Mouse (Mus musculus) liver, embryonic 16.5 days (tissue): ENCODE results near the gene Gm44503. TPM values are rescaled to one million over a fixed set of nuclear protein-coding genes. Genes with fewer than 3 reads are reported as not detected.

Experiments used
- ATAC-seq: fragments of 200-750 bp; cut with Nextera tagmentation; 2 replicates; pipeline ENCODE4 v1.8.0; 2017; ENCODE audit warnings: low read depth, mild to moderate bottlenecking, moderate number of reproducible peaks, moderate library complexity
- H3K27ac ChIP-seq: fragments of 300-500 bp; sonication (generic); 2 replicates; pipeline ENCODE4 v1.5.1; 2014; ENCODE audit warnings: mild to moderate bottlenecking, low read length
- H3K27me3 ChIP-seq: fragments of 300-500 bp; sonication (generic); 2 replicates; pipeline ENCODE4 v1.6.1; 2014; ENCODE audit warnings: low read depth, low read length, mixed read lengths; ENCODE audit not compliant: control insufficient read depth, insufficient read depth
- H3K36me3 ChIP-seq: fragments of 300-500 bp; sonication (generic); 2 replicates; pipeline ENCODE4 v1.6.1; 2014; ENCODE audit warnings: mild to moderate bottlenecking; ENCODE audit not compliant: control insufficient read depth, insufficient read depth
- H3K4me1 ChIP-seq: fragments of 300-500 bp; sonication (generic); 2 replicates; pipeline ENCODE4 v1.6.1; 2014; ENCODE audit warnings: low read depth, low read length, mixed read lengths; ENCODE audit not compliant: control insufficient read depth
- H3K4me2 ChIP-seq: fragments of 300-500 bp; sonication (generic); 2 replicates; pipeline ENCODE4 v1.6.1; 2014; ENCODE audit warnings: low read depth, low read length, mixed read lengths
- H3K4me3 ChIP-seq: fragments of 300-500 bp; sonication (generic); 2 replicates; pipeline ENCODE4 v1.5.1; 2014; ENCODE audit warnings: low read depth, mild to moderate bottlenecking, low read length
- H3K9ac ChIP-seq: fragments of 300-500 bp; sonication (generic); 2 replicates; pipeline ENCODE4 v1.6.1; 2014; ENCODE audit warnings: low read depth, low read length
- H3K9me3 ChIP-seq: fragments of 300-500 bp; sonication (generic); replicated peaks from 2 replicates; pipeline ENCODE4 v1.6.1; 2016; ENCODE audit warnings: low read length; ENCODE audit not compliant: control insufficient read depth
- WGBS: fragments of 180-500 bp; shearing (Covaris S2); extraction: QIAGEN DNeasy Blood & Tissue Kit; methylation state at CpG from one replicate; pipeline ENCODE4 v1.1.7; 2014; ENCODE audit not compliant: insufficient replicate concordance; 5-methylcytosine and 5-hydroxymethylcytosine counted together
- polyA plus RNA-seq: library from polyadenylated mRNA; unstranded; fragments of >200 nt; fragmentation: Nextera tagmentation; extraction: Ambion mirVana; gene quantifications from 2 replicates; pipeline ENCODE4 v1.2.1, GENCODE M21; 2015

Gm44503 gene
- polyA plus RNA-seq, 1 experiment from 2014 or later: not detected

DNA sequence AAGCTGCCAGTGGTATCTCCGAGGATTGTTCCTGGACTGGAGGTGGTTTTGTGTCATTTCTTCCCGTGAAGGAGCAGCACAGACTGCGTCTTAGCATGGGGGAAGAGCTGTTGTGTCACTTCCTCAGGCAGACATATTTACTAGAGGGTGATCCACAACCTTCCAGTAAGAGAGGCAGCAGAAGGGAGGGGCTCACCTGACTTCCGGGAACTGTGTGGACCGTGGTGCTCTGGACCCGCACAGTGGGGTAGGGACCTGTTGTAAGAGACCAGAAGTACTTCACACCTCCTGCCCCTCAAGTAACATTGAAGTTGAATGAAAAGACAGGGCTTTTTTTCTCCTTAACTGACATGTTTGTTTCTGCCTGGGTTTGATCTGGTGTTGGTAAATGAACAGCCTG, 46.5 kb downstream of the Gm44503 start:
- Histone ChIP-seq H3K36me3 (no peaks in the 10 kb centered on the region; the same call in 1 of the 2 replicates), H3K4me1 (no peaks in the 10 kb centered on the region; the same call in 1 of the 2 replicates), H3K4me2 (no peak overlapping the region), H3K9ac (no peak overlapping the region), H3K9me3 (no peaks in the 10 kb centered on the region), H3K27me3 (no peaks in the 10 kb centered on the region), H3K4me3 (no peak overlapping the region), H3K27ac (no peak overlapping the region)
- no peak for ATAC-seq
- 76% methylated on average over 6 of the region's 6 CpGs for WGBS

DNA sequence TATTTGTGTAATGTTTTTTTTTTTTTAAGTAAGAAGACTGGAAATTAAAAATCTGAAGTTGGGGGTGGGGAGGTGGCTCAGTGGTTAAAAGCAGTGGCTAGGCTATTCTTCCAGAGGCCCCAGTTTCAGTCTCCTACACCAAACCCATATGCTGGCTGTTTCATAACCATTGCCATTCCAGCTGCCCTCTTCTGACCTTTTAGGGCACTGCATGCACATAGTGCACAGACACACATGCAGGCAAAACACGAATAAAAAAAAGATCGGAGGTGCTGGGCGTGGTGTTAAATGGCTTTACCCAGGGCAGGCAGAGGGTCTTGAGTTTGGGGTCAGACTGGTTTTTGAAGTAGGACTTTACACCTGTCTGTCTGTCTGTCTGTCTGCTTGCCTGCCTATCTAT, 47.5 kb downstream of the Gm44503 start:
- Histone ChIP-seq H3K27me3 (no peaks in the 10 kb centered on the region), H3K9me3 (no peaks in the 10 kb centered on the region), H3K9ac (no peak overlapping the region), H3K4me1 (no peaks in the 10 kb centered on the region; the same call in 1 of the 2 replicates), H3K36me3 (no peaks in the 10 kb centered on the region; the same call in 1 of the 2 replicates), H3K27ac (no peak overlapping the region), H3K4me3 (no peak overlapping the region), H3K4me2 (no peak overlapping the region)
- WGBS: 81% methylated on average over 3 of the region's 3 CpGs
- no peak for ATAC-seq

DNA sequence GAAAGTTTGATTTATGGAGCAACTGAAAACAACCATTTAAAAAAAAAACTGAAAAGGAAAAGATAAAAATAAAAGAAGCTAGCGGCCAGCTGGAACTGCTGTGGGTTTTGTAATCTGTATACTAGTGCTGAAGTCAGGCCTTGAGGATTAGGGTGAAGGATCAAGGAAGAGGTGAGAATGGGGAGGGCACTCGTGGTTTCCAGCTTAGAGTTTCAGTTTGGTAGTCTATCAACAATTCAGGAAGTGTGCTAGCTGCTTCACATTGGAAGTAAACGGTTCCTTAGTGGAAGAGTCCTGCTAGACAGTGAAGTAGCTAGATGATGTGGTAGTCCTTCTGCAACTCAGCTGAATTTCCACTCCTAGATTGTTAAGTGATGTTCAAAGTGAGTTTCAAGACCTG, 49.7 kb downstream of the Gm44503 start:
- H3K4me1 ChIP-seq: no peaks in the 10 kb centered on the region
- no peak overlapping the region for H3K9ac ChIP-seq
- H3K9me3 ChIP-seq: no peaks in the 10 kb centered on the region
- no peak overlapping the region for H3K4me2 ChIP-seq
- no peak overlapping the region for H3K27ac ChIP-seq
- peaks cover 3% of the 10 kb centered on the region for H3K36me3 ChIP-seq
- ATAC-seq: no peak
- no peak overlapping the region for H3K4me3 ChIP-seq
- WGBS: 33% methylated on average over 3 of the region's 3 CpGs
- H3K27me3 ChIP-seq: no peaks in the 10 kb centered on the region

DNA sequence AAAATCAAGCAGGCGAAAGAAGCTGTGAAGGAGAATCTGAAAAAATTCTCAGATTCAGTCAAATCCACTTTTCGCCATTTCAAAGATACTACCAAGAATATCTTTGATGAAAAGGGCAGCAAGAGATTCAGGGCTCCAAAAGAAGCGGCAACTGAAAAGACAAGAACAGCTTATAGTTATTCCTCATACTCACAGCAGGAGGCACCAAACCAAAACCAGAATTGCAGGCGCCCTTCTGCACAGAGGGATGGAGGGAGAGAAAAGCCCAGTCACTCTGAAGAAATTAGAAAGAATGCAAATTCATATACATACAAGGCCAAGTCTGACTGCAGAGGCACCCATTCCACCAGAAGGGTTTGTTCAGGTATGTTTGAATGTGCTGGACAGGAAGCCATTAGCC, 54.0 kb downstream of the Gm44503 start:
- ATAC-seq: no peak
- H3K4me3 ChIP-seq: no peak overlapping the region
- H3K4me2 ChIP-seq: no peak overlapping the region
- no peak overlapping the region for H3K9ac ChIP-seq
- H3K27ac ChIP-seq: no peak overlapping the region
- no peaks in the 10 kb centered on the region for H3K4me1 ChIP-seq
- 79% methylated on average over 4 of the region's 4 CpGs for WGBS
- no peaks in the 10 kb centered on the region for H3K9me3 ChIP-seq
- H3K36me3 ChIP-seq: peaks cover 10% of the 10 kb centered on the region
- H3K27me3 ChIP-seq: no peaks in the 10 kb centered on the region

DNA sequence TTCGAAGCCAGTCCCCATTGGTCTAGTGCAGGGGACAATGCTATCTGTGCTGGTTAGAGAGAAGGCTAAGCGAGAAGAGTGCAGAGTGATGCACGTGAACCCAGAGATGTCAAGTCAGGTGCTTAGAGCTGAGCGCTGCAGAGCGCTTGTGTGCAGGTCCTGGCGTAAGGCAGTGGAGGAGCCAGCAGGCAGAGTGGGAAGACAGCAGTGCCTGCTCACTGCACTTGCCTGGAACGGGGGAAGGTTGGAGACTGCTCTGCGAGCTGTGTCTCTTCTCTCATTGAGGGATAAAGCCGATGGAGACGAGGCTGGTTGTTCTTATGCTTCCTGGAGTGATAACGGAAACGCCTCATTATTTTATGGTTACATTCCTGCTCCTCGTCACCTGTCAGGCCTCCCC, 56.1 kb downstream of the Gm44503 start:
- Histone ChIP-seq H3K27me3 (no peaks in the 10 kb centered on the region), H3K4me1 (no peaks in the 10 kb centered on the region), H3K4me2 (no peak overlapping the region), H3K36me3 (peaks cover 10% of the 10 kb centered on the region), H3K4me3 (no peak overlapping the region), H3K27ac (no peak overlapping the region), H3K9ac (no peak overlapping the region), H3K9me3 (no peaks in the 10 kb centered on the region)
- WGBS: 80% methylated on average over 13 of the region's 13 CpGs
- no peak for ATAC-seq

DNA sequence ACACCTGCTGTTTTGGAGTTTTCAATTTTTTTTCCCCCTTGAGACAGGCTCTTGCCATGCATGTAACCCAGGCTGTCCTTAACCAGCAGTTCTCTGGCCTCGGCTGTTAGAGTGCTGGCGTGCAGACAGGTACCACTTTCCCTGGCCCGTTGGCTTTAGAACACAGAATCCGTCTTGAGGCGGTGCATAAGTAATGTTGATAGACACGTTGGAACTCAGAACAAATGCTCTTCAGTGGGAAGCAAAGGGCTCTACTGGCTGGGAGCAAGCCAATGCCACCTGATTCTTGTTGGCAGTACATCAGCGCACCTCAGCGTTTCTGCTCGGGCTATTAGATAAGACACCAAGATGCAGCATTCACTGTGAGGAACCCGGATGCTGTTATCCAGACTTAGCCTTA, 61.2 kb downstream of the Gm44503 start:
- H3K9ac ChIP-seq: no peak overlapping the region
- ATAC-seq: no peak
- H3K4me2 ChIP-seq: no peak overlapping the region
- H3K27me3 ChIP-seq: no peaks in the 10 kb centered on the region
- 78% methylated on average over 10 of the region's 10 CpGs for WGBS
- no peak overlapping the region for H3K27ac ChIP-seq
- H3K36me3 ChIP-seq: peaks cover 10% of the 10 kb centered on the region
- H3K4me3 ChIP-seq: no peak overlapping the region
- H3K4me1 ChIP-seq: no peaks in the 10 kb centered on the region
- H3K9me3 ChIP-seq: no peaks in the 10 kb centered on the region

DNA sequence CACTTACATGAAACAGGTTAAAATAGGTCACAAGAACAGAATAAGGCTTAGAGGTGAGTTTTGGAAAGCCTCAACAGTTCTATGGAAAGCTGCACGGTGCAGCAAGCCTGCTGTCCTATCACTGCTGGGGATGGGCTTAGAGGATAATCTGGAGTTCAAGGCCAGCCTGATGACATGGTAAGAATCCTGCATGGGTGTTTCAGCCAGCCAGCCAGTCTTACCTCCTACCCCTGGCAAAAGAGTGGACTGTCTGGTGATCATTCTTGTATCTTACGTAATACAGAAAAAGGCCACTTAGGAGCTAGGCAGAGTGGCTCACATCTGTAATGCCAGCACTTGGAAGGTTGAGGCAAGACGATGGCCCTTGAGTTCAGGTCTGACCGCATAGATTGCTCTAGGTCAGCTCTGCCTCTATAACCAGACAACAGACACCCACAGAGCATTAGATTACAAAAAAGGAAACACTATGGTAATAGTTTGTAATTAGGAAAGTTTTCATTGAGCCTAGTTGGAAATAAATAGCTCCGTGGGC, 62.0 kb downstream of the Gm44503 start:
- H3K27ac ChIP-seq: no peak overlapping the region
- no peak for ATAC-seq
- no peaks in the 10 kb centered on the region for H3K9me3 ChIP-seq
- no peaks in the 10 kb centered on the region for H3K27me3 ChIP-seq
- H3K4me3 ChIP-seq: no peak overlapping the region
- H3K4me1 ChIP-seq: no peaks in the 10 kb centered on the region
- no peak overlapping the region for H3K4me2 ChIP-seq
- H3K36me3 ChIP-seq: peaks cover 10% of the 10 kb centered on the region
- WGBS: 71% methylated on average over 5 of the region's 5 CpGs
- H3K9ac ChIP-seq: no peak overlapping the region

DNA sequence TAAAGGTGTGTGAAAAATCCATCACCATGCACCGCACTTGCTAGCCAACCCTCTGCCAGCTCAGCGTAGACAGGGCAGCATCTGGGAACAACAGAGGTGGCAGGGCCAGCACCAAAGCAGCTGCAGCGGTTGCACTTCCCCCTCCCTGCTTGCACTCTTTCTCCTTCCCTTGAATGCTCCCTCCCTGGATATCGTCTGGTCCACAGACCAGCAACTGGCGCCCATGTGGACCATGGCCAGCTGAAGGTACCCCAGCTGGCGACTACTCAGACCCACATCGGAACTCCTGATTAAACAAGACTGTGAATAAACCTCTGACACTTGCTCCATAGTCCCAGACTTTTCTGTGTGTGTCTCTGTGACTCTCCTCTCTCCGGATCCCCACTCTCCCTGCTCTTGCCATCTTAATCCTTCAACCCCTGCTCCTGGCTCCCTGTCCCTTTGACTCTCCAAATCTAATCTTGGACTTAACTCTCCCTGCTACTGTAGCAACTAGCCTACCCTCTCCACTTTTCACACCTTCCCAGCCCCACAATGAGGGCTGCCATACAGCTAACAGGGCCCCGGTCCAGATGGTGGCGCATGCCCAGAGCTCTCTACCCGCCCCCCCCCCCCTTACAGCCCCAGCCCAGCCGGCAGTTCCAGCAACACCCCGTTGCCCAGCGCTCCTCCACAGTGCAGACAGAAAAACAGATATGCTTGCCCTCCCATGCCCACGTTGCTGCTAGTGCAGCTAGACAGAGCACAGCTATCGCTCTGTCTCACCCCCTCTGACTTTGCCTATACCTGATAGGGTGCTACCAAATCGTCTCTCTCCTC, 67.4 kb downstream of the Gm44503 start:
- no peak for ATAC-seq
- Histone ChIP-seq H3K4me2 (no peak overlapping the region), H3K9me3 (no peaks in the 10 kb centered on the region), H3K4me3 (no peak overlapping the region), H3K4me1 (no peaks in the 10 kb centered on the region), H3K36me3 (no peaks in the 10 kb centered on the region), H3K9ac (no peak overlapping the region), H3K27me3 (no peaks in the 10 kb centered on the region), H3K27ac (no peak overlapping the region)
- 49% methylated on average over 17 of the region's 17 CpGs for WGBS

DNA sequence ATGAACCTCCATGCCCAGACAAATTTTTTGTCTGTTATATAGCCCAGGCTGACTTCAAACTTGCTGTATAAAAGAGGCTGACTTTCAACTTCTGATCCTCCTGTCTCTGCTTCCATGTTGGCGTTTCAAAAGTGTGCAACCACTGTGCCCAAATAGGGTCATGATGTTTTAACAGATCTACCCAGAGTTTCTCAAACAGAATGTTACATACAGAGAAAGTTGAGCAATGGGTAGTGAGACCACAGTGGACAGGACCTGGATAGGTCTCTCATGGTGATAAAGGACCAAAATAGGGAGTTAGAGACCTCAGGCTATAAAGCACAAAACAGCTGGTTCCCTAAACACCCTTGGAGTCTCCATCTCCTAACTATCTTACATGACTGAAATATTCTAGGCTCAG, 71.8 kb downstream of the Gm44503 start:
- H3K27ac ChIP-seq: no peak overlapping the region
- no peak overlapping the region for H3K9ac ChIP-seq
- H3K36me3 ChIP-seq: peaks cover 4% of the 10 kb centered on the region; the same call in 1 of the 2 replicates
- no peak overlapping the region for H3K4me3 ChIP-seq
- H3K9me3 ChIP-seq: no peaks in the 10 kb centered on the region
- no peaks in the 10 kb centered on the region for H3K27me3 ChIP-seq
- no peak overlapping the region for H3K4me2 ChIP-seq
- ATAC-seq: no peak
- WGBS: 70% methylated on average over 1 of the region's 1 CpGs
- no peaks in the 10 kb centered on the region for H3K4me1 ChIP-seq
